Mouse (Mus musculus): Measurements from ENCODE around the gene Syce2. TPM values are rescaled to one million over a fixed set of nuclear protein-coding genes. Genes with fewer than 3 reads are reported as not detected.

Syce2 gene
- polyA plus RNA-seq, 1 experiment from 2014 or later, result 84.1 TPM

GRCm38 (mm10) chr8:84845355-84846093, 26.4 kb upstream of the Syce2 start:
- Histone ChIP-seq H3K4me1 (replicated peaks) (peaks cover 69% of the 10 kb centered on the region), H3K36me3 (peaks cover 51% of the 10 kb centered on the region)
- ATAC-seq (ENCODE audit: low read depth), result no peak

GRCm38 (mm10) chr8:84846094-84846721, 25.7 kb upstream of the Syce2 start:
- no peak for DNase-seq
- H3K4me2 ChIP-seq, result peak overlapping the region; percentile 80
- H3K4me3 ChIP-seq (replicated peaks), result peak overlapping the region; percentile 89
- H3K9me3 ChIP-seq (replicated peaks), result no peaks in the 10 kb centered on the region
- H3K4me1 ChIP-seq (replicated peaks), result peaks cover 64% of the 10 kb centered on the region
- H3K27ac ChIP-seq, result peak overlapping the region; percentile 91
- under 1% methylated on average over 30 of the region's 30 CpGs for WGBS (ENCODE audit: insufficient replicate concordance)
- H3K9ac ChIP-seq, result peak overlapping the region; percentile 92
- H3K27me3 ChIP-seq, result no peaks in the 10 kb centered on the region
- peak; percentile 30 for ATAC-seq (ENCODE audit: low read depth)
- H3K36me3 ChIP-seq, result peaks cover 49% of the 10 kb centered on the region

More at GRCm38 (mm10) chr8:84845355-84846093, 26.4 kb upstream of the Syce2 start:
- Histone ChIP-seq H3K4me2 (peak overlapping the region; percentile 80), H3K9ac (peak overlapping the region; percentile 92), H3K4me3 (replicated peaks) (peak overlapping the region; percentile 89), H3K27ac (peak overlapping the region; percentile 91), H3K27me3 (no peaks in the 10 kb centered on the region), H3K9me3 (replicated peaks) (no peaks in the 10 kb centered on the region)
- DNase-seq, result no peak
- WGBS (ENCODE audit: insufficient replicate concordance), result 12% methylated on average over 12 of the region's 12 CpGs

GRCm38 (mm10) chr8:84846722-84847572, 25.0 kb upstream of the Syce2 start, which contains the start of gene Calr:
Gene Calr (minus strand): TSS chr8:84846934.
- H3K36me3 ChIP-seq, result peaks cover 42% of the 10 kb centered on the region
- ATAC-seq (ENCODE audit: low read depth) (peak; percentile 98), DNase-seq (peak; percentile 100)
- no peaks in the 10 kb centered on the region for H3K27me3 ChIP-seq
- peak within 1 kb of the TSS; percentile 92 for H3K9ac ChIP-seq
- H3K4me2 ChIP-seq, result peak within 1 kb of the TSS; percentile 89
- H3K4me3 ChIP-seq (replicated peaks), result peak within 1 kb of the TSS; percentile 89
- under 1% methylated on average over 54 of the region's 55 CpGs for WGBS (ENCODE audit: insufficient replicate concordance)
- peaks cover 56% of the 10 kb centered on the region for H3K4me1 ChIP-seq (replicated peaks)
- H3K9me3 ChIP-seq (replicated peaks), result no peaks in the 10 kb centered on the region
- H3K27ac ChIP-seq, result peak within 1 kb of the TSS; percentile 97

GRCm38 (mm10) chr8:84847684-84848435, 24.1 kb upstream of the Syce2 start:
- Histone ChIP-seq H3K4me2 (peak overlapping the region; percentile 89), H3K36me3 (peaks cover 33% of the 10 kb centered on the region), H3K27me3 (no peaks in the 10 kb centered on the region), H3K9ac (peak overlapping the region; percentile 82), H3K27ac (peak overlapping the region; percentile 97), H3K4me1 (replicated peaks) (peaks cover 48% of the 10 kb centered on the region), H3K9me3 (replicated peaks) (no peaks in the 10 kb centered on the region), H3K4me3 (replicated peaks) (peak overlapping the region; percentile 70)
- ATAC-seq (ENCODE audit: low read depth) (no peak), DNase-seq (no peak)
- 9% methylated on average over 6 of the region's 6 CpGs for WGBS (ENCODE audit: insufficient replicate concordance)

GRCm38 (mm10) chr8:84856434-84856833, 15.5 kb upstream of the Syce2 start:
- H3K9me3 ChIP-seq (replicated peaks), result no peaks in the 10 kb centered on the region
- H3K9ac ChIP-seq, result no peak overlapping the region
- H3K36me3 ChIP-seq, result peaks cover 33% of the 10 kb centered on the region
- H3K4me2 ChIP-seq, result no peak overlapping the region; the same call in 1 of the 2 replicates
- no peaks in the 10 kb centered on the region for H3K27me3 ChIP-seq
- ATAC-seq (ENCODE audit: low read depth) (peak; percentile 4; the same call in 1 of the 2 replicates), DNase-seq (no peak)
- peak overlapping the region; percentile 79 for H3K4me3 ChIP-seq (replicated peaks)
- H3K27ac ChIP-seq, result no peak overlapping the region
- 89% methylated on average over 3 of the region's 3 CpGs for WGBS (ENCODE audit: insufficient replicate concordance)
- H3K4me1 ChIP-seq (replicated peaks), result peaks cover 27% of the 10 kb centered on the region

GRCm38 (mm10) chr8:84856864-84857441, 15.0 kb upstream of the Syce2 start, which contains the start of gene Farsa:
Gene Farsa (plus strand): TSS chr8:84856989.
- Histone ChIP-seq H3K27me3 (no peaks in the 10 kb centered on the region), H3K36me3 (peaks cover 38% of the 10 kb centered on the region), H3K4me3 (replicated peaks) (peak within 1 kb of the TSS; percentile 79), H3K4me2 (peak within 1 kb of the TSS; percentile 86), H3K9ac (peak within 1 kb of the TSS; percentile 88), H3K4me1 (replicated peaks) (peaks cover 30% of the 10 kb centered on the region), H3K27ac (peak within 1 kb of the TSS; percentile 83), H3K9me3 (replicated peaks) (no peaks in the 10 kb centered on the region)
- whole genome bisulfite sequencing (ENCODE audit: insufficient replicate concordance), result under 1% methylated on average over 39 of the region's 39 CpGs
- peak; percentile 89 for ATAC-seq (ENCODE audit: low read depth)
- peak; percentile 89 for DNase-seq

- peak overlapping the region; percentile 82 for H3K9ac ChIP-seq
- peak overlapping the region; percentile 70 for H3K4me3 ChIP-seq (replicated peaks)
- DNase-seq, result peak; percentile 49
- no peaks in the 10 kb centered on the region for H3K27me3 ChIP-seq
- no peaks in the 10 kb centered on the region for H3K9me3 ChIP-seq (replicated peaks)
- WGBS (ENCODE audit: insufficient replicate concordance), result 3% methylated on average over 54 of the region's 54 CpGs
- ATAC-seq (ENCODE audit: low read depth), result peak; percentile 56
- H3K27ac ChIP-seq, result peak overlapping the region; percentile 86
- H3K36me3 ChIP-seq, result peaks cover 34% of the 10 kb centered on the region
- peaks cover 56% of the 10 kb centered on the region for H3K4me1 ChIP-seq (replicated peaks)
- peak overlapping the region; percentile 100 for H3K4me2 ChIP-seq
Observed at GRCm38 (mm10) chr8:84872309-84872965, 526 bp downstream of the Syce2 start.

GRCm38 (mm10) chr8:84873016-84873415, 1.1 kb downstream of the Syce2 start:
- H3K36me3 ChIP-seq, result peaks cover 28% of the 10 kb centered on the region
- H3K27ac ChIP-seq, result peak overlapping the region; percentile 86
- DNase-seq (no peak), ATAC-seq (ENCODE audit: low read depth) (no peak)
- peak overlapping the region; percentile 70 for H3K4me3 ChIP-seq (replicated peaks)
- peak overlapping the region; percentile 82 for H3K9ac ChIP-seq
- no peaks in the 10 kb centered on the region for H3K9me3 ChIP-seq (replicated peaks)
- 80% methylated on average over 4 of the region's 4 CpGs for WGBS (ENCODE audit: insufficient replicate concordance)
- H3K4me2 ChIP-seq, result peak overlapping the region; percentile 100
- H3K27me3 ChIP-seq, result no peaks in the 10 kb centered on the region
- H3K4me1 ChIP-seq (replicated peaks), result peaks cover 61% of the 10 kb centered on the region

GRCm38 (mm10) chr8:84874339-84874738, 2.4 kb downstream of the Syce2 start:
- peak overlapping the region; percentile 100 for H3K4me2 ChIP-seq
- H3K4me3 ChIP-seq (replicated peaks), result no peak overlapping the region

More at GRCm38 (mm10) chr8:84874339-84874738, 2.4 kb downstream of the Syce2 start:
- Histone ChIP-seq H3K36me3 (peaks cover 15% of the 10 kb centered on the region), H3K27ac (peak overlapping the region; percentile 86), H3K4me1 (replicated peaks) (peaks cover 71% of the 10 kb centered on the region), H3K27me3 (no peaks in the 10 kb centered on the region), H3K9me3 (replicated peaks) (no peaks in the 10 kb centered on the region), H3K9ac (peak overlapping the region; percentile 37; the same call in 1 of the 2 replicates)
- ATAC-seq (ENCODE audit: low read depth) (no peak), DNase-seq (no peak)
- 48% methylated on average over 3 of the region's 3 CpGs for WGBS (ENCODE audit: insufficient replicate concordance)

Measured in liver, embryonic 13.5 days (tissue).